Comparison of ENCODE assay signal across 16 mouse cellular contexts in genomic region chr12:25272752-25273125, GRCm38 (mm10).
A peak's percentile ranks its signal among the peaks of the same experiment; 100 is the strongest.
DNase-seq lines count a peak whose midpoint lies in the region; ATAC-seq lines count a peak whose summit lies in the region.
"Had no signal": no experiment of that assay in that cellular context is flagged by ENCODE, and none has a peak within 500 bp of the region (broad histone marks: within the 10 kb centered on the region; RNA-seq: fewer than 3 reads in every experiment).

No protein-coding gene starts in this region.

- peaks cover 4% of the 10 kb centered on the region; the same call in 1 of the 2 replicates for H3K27me3 ChIP-seq in heart, embryonic 10.5 days (ENCODE audit: insufficient read depth, poor library complexity, severe bottlenecking)
- H3K27me3 ChIP-seq in limb, embryonic 11.5 days (ENCODE audit: control insufficient read depth, insufficient read depth, low read length), result no peaks in the 10 kb centered on the region
- peaks cover 50% of the 10 kb centered on the region for H3K27me3 ChIP-seq in limb, embryonic 10.5 days (ENCODE audit: low read depth, poor library complexity, severe bottlenecking)
- H3K27me3 ChIP-seq in megakaryocyte, embryonic 14.5 days (replicated peaks), result peaks cover 15% of the 10 kb centered on the region
- H3K27me3 ChIP-seq: liver, embryonic 13.5 days had no signal

- no peak for DNase-seq in heart, embryonic 10.5 days (ENCODE audit: low spot score)
- DNase-seq in heart, adult 18-20 months, result no peak
- peak; percentile 45 for DNase-seq in limb, embryonic 11.5 days (ENCODE audit: low spot score)
- DNase-seq in limb, embryonic 10.5 days (ENCODE audit: low spot score), result no peak
- no peak for DNase-seq in cerebellum, postnatal 14 days
- no peak for DNase-seq in gastrocnemius, postnatal 36 days
- DNase-seq: adrenal gland, postnatal 10 days; cerebellum, adult 11 months; gastrocnemius, postnatal 14 days; layer of hippocampus, postnatal 36 days; liver, embryonic 13.5 days; thymus, adult 18-20 months had no signal

- intact Hi-C loops in gastrocnemius, postnatal 36 days (cut with DNase I), result no loop called here

- no peaks in the 10 kb centered on the region for H3K36me3 ChIP-seq in heart, embryonic 10.5 days
- no peaks in the 10 kb centered on the region for H3K36me3 ChIP-seq in limb, embryonic 11.5 days (ENCODE audit: control insufficient read depth, insufficient read depth, low read length)
- no peaks in the 10 kb centered on the region for H3K36me3 ChIP-seq in limb, embryonic 10.5 days
- no peaks in the 10 kb centered on the region for H3K36me3 ChIP-seq in megakaryocyte, embryonic 14.5 days (replicated peaks; ENCODE audit: low read length)
- H3K36me3 ChIP-seq: liver, embryonic 13.5 days had no signal

- no peaks in the 10 kb centered on the region for H3K9me3 ChIP-seq in heart, embryonic 10.5 days
- no peaks in the 10 kb centered on the region; the same call in 1 of the 2 replicates for H3K9me3 ChIP-seq in limb, embryonic 11.5 days (ENCODE audit: control insufficient read depth, low read length)
- peaks cover 3% of the 10 kb centered on the region; the same call in 1 of the 2 replicates for H3K9me3 ChIP-seq in limb, embryonic 10.5 days (replicated peaks)
- H3K9me3 ChIP-seq in megakaryocyte, embryonic 14.5 days, result peaks cover 6% of the 10 kb centered on the region
- H3K9me3 ChIP-seq: liver, embryonic 13.5 days had no signal

- ATAC-seq in limb, embryonic 11.5 days (ENCODE audit: insufficient number of reproducible peaks, low FRiP score, low TSS enrichment, low read depth), result no peak
- peak; percentile 29 to 59; a peak in 2 of 4 replicates for ATAC-seq in hematopoietic stem cell, adult 5-6 weeks (replicated peaks in 1 of 2; ENCODE audit: insufficient read depth in 1 of 2, low FRiP score in 2 of 2, low TSS enrichment in 1 of 2, low read depth in 1 of 2, poor library complexity in 2 of 2, severe bottlenecking in 2 of 2)
- ATAC-seq: midbrain, embryonic 16.5 days had no signal

- peaks cover 47% of the 10 kb centered on the region for H3K4me1 ChIP-seq in heart, embryonic 10.5 days
- peaks cover 18% of the 10 kb centered on the region for H3K4me1 ChIP-seq in limb, embryonic 11.5 days (ENCODE audit: control insufficient read depth, insufficient read depth, low read length)
- H3K4me1 ChIP-seq in limb, embryonic 10.5 days, result peaks cover 54% of the 10 kb centered on the region
- peaks cover 52% of the 10 kb centered on the region for H3K4me1 ChIP-seq in megakaryocyte, embryonic 14.5 days

- no peak overlapping the region for H3K4me2 ChIP-seq in limb, embryonic 11.5 days (ENCODE audit: low read depth, severe bottlenecking)
- H3K4me2 ChIP-seq: heart, embryonic 11.5 days; liver, embryonic 13.5 days had no signal

- H3K4me3 ChIP-seq in heart, embryonic 10.5 days, result no peak overlapping the region
- H3K4me3 ChIP-seq in limb, embryonic 11.5 days (ENCODE audit: low read depth, low read length), result no peak overlapping the region
- no peak overlapping the region for H3K4me3 ChIP-seq in limb, embryonic 10.5 days
- H3K4me3 ChIP-seq in megakaryocyte, embryonic 14.5 days (replicated peaks), result peak overlapping the region; percentile 21
- H3K4me3 ChIP-seq: liver, embryonic 13.5 days had no signal

- WGBS in heart, embryonic 10.5 days, result 46% methylated on average over 3 of the region's 3 CpGs
- 0% methylated on average over 3 of the region's 3 CpGs for WGBS in limb, embryonic 11.5 days
- WGBS in limb, embryonic 10.5 days, result 16% methylated on average over 3 of the region's 3 CpGs

- 0 out of 2 replicates have a peak overlapping the region, but pooled peaks have one; percentile 30 for H3K27ac ChIP-seq in heart, embryonic 10.5 days
- no peak overlapping the region for H3K27ac ChIP-seq in limb, embryonic 11.5 days (replicated peaks; ENCODE audit: low read depth, low read length)
- H3K27ac ChIP-seq in limb, embryonic 10.5 days, result no peak overlapping the region
- H3K27ac ChIP-seq: liver, embryonic 13.5 days had no signal

- no peak overlapping the region for H3K9ac ChIP-seq in limb, embryonic 11.5 days (ENCODE audit: low read length)
- H3K9ac ChIP-seq: liver, embryonic 13.5 days had no signal
